Mouse (Mus musculus): ENCODE measurements around the gene Ncoa3. TPM values are rescaled to one million over a fixed set of nuclear protein-coding genes. Genes with fewer than 3 reads are reported as not detected.

Ncoa3 gene
- total RNA-seq (2023) = 180 TPM

GRCm38 (mm10) chr2:165992270-165993172 lies at the start of gene Ncoa3:
Gene Ncoa3 (plus strand): TSS chr2:165992636.

Other genes with a start within 250 kb of the Ncoa3 start
- gene Zmynd8, start 93.6 kb upstream of the Ncoa3 start, total RNA-seq (2023) = 125 TPM
- 1.2 TPM for gene Sulf2, start 163.0 kb downstream of the Ncoa3 start, total RNA-seq (2023)

Measured in CD4-positive naive resting alpha-beta T cell, adult 57 days (primary cell).